Mouse (Mus musculus): Measurements from ENCODE around the gene BC107364. TPM values are rescaled to one million over a fixed set of nuclear protein-coding genes. Genes with fewer than 3 reads are reported as not detected.
"Not testable (repeated sequence)": the region's sequence is repeated elsewhere in the genome, so short reads cannot be mapped to it uniquely, and the experiment has no call there.

BC107364 gene
- polyA plus RNA-seq, 1 experiment: not detected

GRCm38 (mm10) chr3:96428941-96429818 is 22.9 kb downstream of the BC107364 start:
- H3K4me1 ChIP-seq (ENCODE audit: control insufficient read depth, insufficient read depth, insufficient read length): peaks cover 10% of the 10 kb centered on the region
- no peaks in the 10 kb centered on the region for H3K27me3 ChIP-seq (ENCODE audit: control insufficient read depth, insufficient read depth, low read length)
- no peaks in the 10 kb centered on the region for H3K36me3 ChIP-seq (ENCODE audit: control insufficient read depth, insufficient read depth, low read length)
- H3K4me3 ChIP-seq (ENCODE audit: extremely low read depth, insufficient read depth, insufficient read length): no peak overlapping the region
- peak overlapping the region; percentile 8; the same call in 1 of the 2 replicates for H3K27ac ChIP-seq (ENCODE audit: insufficient read depth, low read length)
- WGBS: 78% methylated on average over 13 of the region's 13 CpGs
- no peak for DNase-seq (ENCODE audit: low read depth in 1 of 2, low spot score in 2 of 2)
- no peak for TF ChIP-seq POLR2A (IDR thresholded peaks at IDR 0.05; ENCODE audit: low read depth, low read length)
- no peak for TF ChIP-seq CTCF (IDR thresholded peaks at IDR 0.05; ENCODE audit: extremely low read depth, insufficient read depth, insufficient read length, insufficient replicate concordance)

GRCm38 (mm10) chr3:96427761-96428462 is 24.2 kb downstream of the BC107364 start:
- Histone ChIP-seq H3K4me1 (ENCODE audit: control insufficient read depth, insufficient read depth, insufficient read length) (peaks cover 10% of the 10 kb centered on the region), H3K36me3 (ENCODE audit: control insufficient read depth, insufficient read depth, low read length) (no peaks in the 10 kb centered on the region), H3K27me3 (ENCODE audit: control insufficient read depth, insufficient read depth, low read length) (no peaks in the 10 kb centered on the region), H3K27ac (ENCODE audit: insufficient read depth, low read length) (no peak overlapping the region), H3K4me3 (ENCODE audit: extremely low read depth, insufficient read depth, insufficient read length) (no peak overlapping the region)
- TF ChIP-seq POLR2A (IDR thresholded peaks at IDR 0.05; ENCODE audit: low read depth, low read length): no peak
- TF ChIP-seq CTCF (IDR thresholded peaks at IDR 0.05; ENCODE audit: extremely low read depth, insufficient read depth, insufficient read length, insufficient replicate concordance): no peak
- DNase-seq (ENCODE audit: low read depth in 1 of 2, low spot score in 2 of 2): no peak
- WGBS: 9% methylated on average over 16 of the region's 16 CpGs

- TF ChIP-seq CTCF (IDR thresholded peaks at IDR 0.05; ENCODE audit: extremely low read depth, insufficient read depth, insufficient read length, insufficient replicate concordance): no peak
- TF ChIP-seq POLR2A (IDR thresholded peaks at IDR 0.05; ENCODE audit: low read depth, low read length): no peak
- H3K4me3 ChIP-seq (ENCODE audit: extremely low read depth, insufficient read depth, insufficient read length): no peak overlapping the region
- H3K27ac ChIP-seq (ENCODE audit: insufficient read depth, low read length): no peak overlapping the region
- peaks cover 10% of the 10 kb centered on the region for H3K4me1 ChIP-seq (ENCODE audit: control insufficient read depth, insufficient read depth, insufficient read length)
- 43% methylated on average over 4 of the region's 4 CpGs for WGBS
- DNase-seq (ENCODE audit: low read depth in 1 of 2, low spot score in 2 of 2): no peak
- H3K27me3 ChIP-seq (ENCODE audit: control insufficient read depth, insufficient read depth, low read length): no peaks in the 10 kb centered on the region
- no peaks in the 10 kb centered on the region for H3K36me3 ChIP-seq (ENCODE audit: control insufficient read depth, insufficient read depth, low read length)
Measured at GRCm38 (mm10) chr3:96427311-96427710, 24.8 kb downstream of the BC107364 start.

- H3K36me3 ChIP-seq (ENCODE audit: control insufficient read depth, insufficient read depth, low read length): no peaks in the 10 kb centered on the region
- no peak for DNase-seq (ENCODE audit: low read depth in 1 of 2, low spot score in 2 of 2)
- peaks cover 10% of the 10 kb centered on the region for H3K4me1 ChIP-seq (ENCODE audit: control insufficient read depth, insufficient read depth, insufficient read length)
- H3K27me3 ChIP-seq (ENCODE audit: control insufficient read depth, insufficient read depth, low read length): no peaks in the 10 kb centered on the region
- H3K27ac ChIP-seq (ENCODE audit: insufficient read depth, low read length): no peak overlapping the region
- no peak overlapping the region for H3K4me3 ChIP-seq (ENCODE audit: extremely low read depth, insufficient read depth, insufficient read length)
- TF ChIP-seq CTCF (IDR thresholded peaks at IDR 0.05; ENCODE audit: extremely low read depth, insufficient read depth, insufficient read length, insufficient replicate concordance): no peak
- no peak for TF ChIP-seq POLR2A (IDR thresholded peaks at IDR 0.05; ENCODE audit: low read depth, low read length)
- 93% methylated on average over 4 of the region's 4 CpGs for WGBS
Measured at GRCm38 (mm10) chr3:96426268-96426667, 25.8 kb downstream of the BC107364 start.

- not testable (repeated sequence) for H3K4me1 ChIP-seq (ENCODE audit: control insufficient read depth, insufficient read depth, insufficient read length); H3K27ac ChIP-seq (ENCODE audit: insufficient read depth, low read length); H3K27me3 ChIP-seq (ENCODE audit: control insufficient read depth, insufficient read depth, low read length); H3K4me3 ChIP-seq (ENCODE audit: extremely low read depth, insufficient read depth, insufficient read length); H3K36me3 ChIP-seq (ENCODE audit: control insufficient read depth, insufficient read depth, low read length); DNase-seq (ENCODE audit: low read depth in 1 of 2, low spot score in 2 of 2)
- 78% methylated on average over 4 of the region's 4 CpGs for WGBS
Measured at GRCm38 (mm10) chr3:96424447-96424846, 27.7 kb downstream of the BC107364 start.

- no peak for DNase-seq (ENCODE audit: low read depth in 1 of 2, low spot score in 2 of 2)
- 40% methylated on average over 9 of the region's 9 CpGs for WGBS
Measured at GRCm38 (mm10) chr3:96423889-96424288, 28.2 kb downstream of the BC107364 start.

More at GRCm38 (mm10) chr3:96423889-96424288, 28.2 kb downstream of the BC107364 start:
- Histone ChIP-seq H3K27me3 (ENCODE audit: control insufficient read depth, insufficient read depth, low read length) (0 out of 2 replicates have a peak, but pooled peaks cover 3% of the 10 kb centered on the region), H3K4me1 (ENCODE audit: control insufficient read depth, insufficient read depth, insufficient read length) (no peaks in the 10 kb centered on the region), H3K4me3 (ENCODE audit: extremely low read depth, insufficient read depth, insufficient read length) (no peak overlapping the region), H3K27ac (ENCODE audit: insufficient read depth, low read length) (no peak overlapping the region), H3K36me3 (ENCODE audit: control insufficient read depth, insufficient read depth, low read length) (no peaks in the 10 kb centered on the region)
- TF ChIP-seq CTCF (IDR thresholded peaks at IDR 0.05; ENCODE audit: extremely low read depth, insufficient read depth, insufficient read length, insufficient replicate concordance) (no peak), POLR2A (IDR thresholded peaks at IDR 0.05; ENCODE audit: low read depth, low read length) (no peak)

All from spleen, adult 2 months (tissue).